Mouse (Mus musculus) testis, adult 2 months (tissue): ENCODE results near the gene Lyl1.

Source experiments
- CTCF ChIP-seq: fragments of 200-500 bp; IDR thresholded peaks from 2 replicates; pipeline ENCODE4 v1.5.1; 2012; ENCODE audit warnings: low read depth, mild to moderate bottlenecking, inconsistent platforms, low read length, moderate library complexity; ENCODE audit not compliant: control insufficient read depth, insufficient read depth, insufficient replicate concordance
- POLR2A ChIP-seq: fragments of 200-500 bp; IDR thresholded peaks from 2 replicates; pipeline ENCODE4 v1.6.1; 2012; ENCODE audit warnings: low read depth, mild to moderate bottlenecking, inconsistent platforms, low read length, moderate library complexity; ENCODE audit not compliant: control insufficient read depth

- TF ChIP-seq CTCF (no peak), POLR2A (no peak)
Observed at GRCm38 (mm10) chr8:84698288-84698687, 3.0 kb upstream of the Lyl1 start.
